Mouse (Mus musculus): ENCODE results near the gene Cd44.

The Cd44 gene

GRCm38 (mm10) chr2:102900875-102901827 lies at the start of gene Cd44:
Gene Cd44 (minus strand): TSS chr2:102901665.
- peak; percentile 17 for DNase-seq

DNA sequence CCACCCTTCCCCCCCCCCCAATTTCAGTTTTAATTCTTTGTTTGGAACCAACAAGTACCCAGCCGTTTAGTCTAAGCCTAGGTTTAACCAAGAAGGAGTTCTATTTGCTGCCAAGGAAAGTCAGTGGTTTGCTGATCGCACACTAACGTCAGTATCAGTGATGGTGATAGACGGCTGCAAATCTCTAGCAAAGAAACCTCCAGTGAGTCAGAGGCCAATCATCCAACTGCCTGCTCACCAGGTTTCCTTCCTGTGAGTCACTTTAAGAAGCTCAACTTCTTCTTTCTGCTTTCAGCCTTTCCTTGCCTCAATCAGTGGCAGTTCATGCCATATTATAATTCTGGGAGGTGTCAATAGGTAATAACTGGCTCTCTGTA lies 47.0 kb upstream of the Cd44 start:
- no peak for DNase-seq

DNA sequence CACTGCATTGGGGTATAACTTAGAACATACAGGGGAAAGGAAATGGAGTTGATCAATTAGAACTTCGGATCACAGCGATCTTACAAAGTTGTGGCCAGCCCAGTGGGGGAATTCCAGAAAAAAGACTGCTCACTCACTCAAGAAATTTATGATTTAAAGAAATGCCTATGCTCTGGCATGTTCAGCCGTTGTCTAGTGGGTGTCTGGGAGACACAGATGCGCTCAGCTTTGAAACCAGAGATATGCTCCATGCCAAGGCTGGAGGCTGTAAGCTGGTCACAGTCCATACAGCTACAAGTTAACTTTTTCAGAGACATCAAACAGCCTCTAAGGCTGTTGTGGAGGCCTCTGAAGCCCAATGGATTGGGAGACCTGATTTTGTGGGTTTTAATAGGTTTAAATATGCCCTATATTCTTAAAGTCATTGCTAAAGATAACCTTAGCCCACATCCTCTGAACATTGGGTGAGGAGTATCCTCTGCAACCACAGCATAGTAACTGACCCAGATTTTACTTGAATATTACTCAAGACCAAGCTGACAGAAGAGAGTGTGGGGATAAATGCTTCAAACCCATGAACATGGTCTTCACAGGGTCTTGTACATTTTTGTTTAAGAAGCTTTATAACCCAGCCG lies 46.5 kb upstream of the Cd44 start:
- no peak for DNase-seq

DNA sequence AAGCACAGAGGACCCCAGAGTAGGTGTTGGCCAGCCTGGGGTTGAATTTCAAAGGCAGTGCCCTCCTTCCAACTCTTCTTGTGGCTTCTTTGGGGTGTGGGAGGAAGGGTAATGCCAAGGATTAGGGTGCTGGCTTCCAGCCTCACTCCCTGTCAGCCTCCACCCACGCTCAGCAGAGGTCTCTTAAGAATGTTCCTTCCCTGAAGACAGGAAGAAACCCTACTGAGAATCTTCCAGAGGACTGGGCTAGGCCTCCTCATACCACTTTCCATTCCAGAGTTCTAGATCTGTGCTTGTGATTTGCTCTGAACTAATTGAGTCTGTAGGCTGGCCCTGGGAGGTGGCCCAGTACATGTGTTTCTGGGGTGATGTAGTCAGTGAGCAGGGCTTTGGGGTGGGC lies 43.6 kb upstream of the Cd44 start:
- no peak for DNase-seq

DNA sequence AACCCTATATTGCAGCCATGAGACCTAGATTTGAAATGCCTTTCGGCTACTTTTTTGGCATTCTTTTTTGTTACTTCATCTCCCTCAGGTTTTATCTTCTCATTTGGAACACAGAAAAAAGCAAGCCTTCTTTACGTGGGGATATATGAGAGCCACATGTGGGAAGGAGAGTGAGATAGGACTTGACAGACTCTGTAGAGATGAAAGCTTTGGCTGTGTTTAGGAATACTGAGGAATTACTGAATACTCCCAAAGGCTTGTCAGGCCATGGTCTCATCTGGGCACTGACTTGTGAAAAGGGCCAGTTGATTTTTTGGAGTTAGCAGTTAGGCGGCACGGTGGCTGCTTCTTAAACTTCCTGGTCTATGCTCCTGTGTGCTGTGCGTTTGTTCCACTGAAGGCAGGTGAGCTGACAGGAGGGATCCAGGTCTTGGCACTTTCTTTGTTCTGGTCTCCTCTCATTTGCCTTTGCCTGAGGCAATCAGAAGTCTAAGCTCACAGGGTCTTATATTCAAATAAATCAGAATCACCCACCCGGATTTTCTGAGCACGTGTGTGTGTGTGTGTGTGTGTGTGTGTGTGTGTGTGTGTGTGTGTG lies 43.0 kb upstream of the Cd44 start:
- DNase-seq: no peak

- DNase-seq: peak; percentile 9
Observed at GRCm38 (mm10) chr2:102943983-102944382, 42.5 kb upstream of the Cd44 start.

DNA sequence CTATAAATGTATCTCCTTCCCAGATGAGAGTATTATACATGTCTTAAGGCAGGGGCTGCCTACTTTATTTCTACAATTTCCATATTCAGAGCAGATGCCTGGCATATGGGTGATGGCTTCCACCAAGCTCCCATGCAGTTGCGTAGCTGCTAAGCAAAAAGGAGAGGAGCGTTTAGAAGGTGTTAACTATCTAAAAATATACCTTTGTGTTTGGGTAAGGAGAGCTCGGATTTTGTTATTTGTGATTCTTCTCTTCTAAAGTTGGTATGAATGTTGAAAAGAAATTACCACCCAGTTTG lies 41.3 kb upstream of the Cd44 start:
- no peak for DNase-seq

- peak; percentile 39 for DNase-seq
Observed at GRCm38 (mm10) chr2:102941937-102942781, 40.7 kb upstream of the Cd44 start.

- no peak for DNase-seq
Observed at GRCm38 (mm10) chr2:102940813-102941361, 39.4 kb upstream of the Cd44 start.

DNA sequence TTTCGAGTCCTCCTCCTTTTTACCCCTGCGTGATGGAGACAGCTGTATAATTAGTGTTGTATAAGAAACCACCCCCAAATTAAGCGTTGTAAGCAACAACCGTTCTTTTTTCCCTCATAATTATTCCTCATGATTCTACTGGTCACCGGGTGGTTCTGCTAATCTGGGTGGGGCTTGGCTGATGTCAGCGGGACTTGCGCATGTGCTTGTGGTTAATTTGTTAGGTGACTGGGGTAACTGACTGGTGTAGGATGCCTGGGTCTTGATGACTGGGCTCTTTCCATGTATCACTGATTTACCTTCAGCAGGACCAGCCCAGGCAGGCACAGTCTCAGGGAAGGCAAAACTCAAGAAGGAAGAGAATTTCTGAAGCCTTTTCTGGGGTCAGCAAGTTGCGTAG lies 38.7 kb upstream of the Cd44 start:
- DNase-seq: no peak

GRCm38 (mm10) chr2:102936886-102937285 lies 35.4 kb upstream of the Cd44 start:
- DNase-seq: no peak

DNA sequence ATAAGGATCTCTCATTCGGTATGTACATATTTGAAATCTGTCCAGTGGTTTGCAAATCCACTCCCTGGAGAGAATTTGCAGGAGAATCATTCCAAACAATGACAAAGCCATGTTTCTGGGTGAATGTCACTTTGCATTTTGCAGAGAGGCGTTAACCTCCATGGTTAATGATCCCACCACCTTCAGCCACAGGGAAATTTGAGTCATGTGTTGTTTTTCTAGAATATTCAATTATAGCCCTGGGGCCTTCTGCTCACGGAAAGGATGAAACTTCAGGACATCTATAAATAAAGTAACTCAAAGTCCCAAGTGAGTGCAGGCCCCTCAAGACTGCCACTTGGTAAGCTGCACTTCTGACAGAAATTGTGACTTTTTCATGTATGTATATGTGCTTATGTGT lies 33.4 kb upstream of the Cd44 start:
- DNase-seq: no peak

DNA sequence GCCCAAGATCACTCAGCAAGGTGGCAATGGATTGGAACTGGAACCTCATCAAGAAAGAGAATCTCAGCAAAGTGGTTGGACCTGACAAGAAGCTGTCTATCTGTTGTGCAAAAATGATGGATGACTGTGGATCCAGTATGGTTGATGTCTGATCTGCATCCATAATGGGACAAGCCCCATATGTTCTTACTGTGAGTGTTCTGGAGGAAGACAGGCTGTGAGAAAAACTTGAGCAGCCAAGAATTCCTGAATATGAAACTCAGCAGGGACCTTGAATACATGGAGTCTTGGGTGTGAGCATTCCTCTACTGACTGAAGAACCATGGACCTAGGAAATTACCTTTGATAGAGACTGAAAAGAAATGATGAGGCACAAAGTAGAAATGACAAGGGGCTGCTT lies 32.3 kb upstream of the Cd44 start:
- DNase-seq: no peak

- no peak for DNase-seq
Observed at GRCm38 (mm10) chr2:102933142-102933541, 31.7 kb upstream of the Cd44 start.

DNA sequence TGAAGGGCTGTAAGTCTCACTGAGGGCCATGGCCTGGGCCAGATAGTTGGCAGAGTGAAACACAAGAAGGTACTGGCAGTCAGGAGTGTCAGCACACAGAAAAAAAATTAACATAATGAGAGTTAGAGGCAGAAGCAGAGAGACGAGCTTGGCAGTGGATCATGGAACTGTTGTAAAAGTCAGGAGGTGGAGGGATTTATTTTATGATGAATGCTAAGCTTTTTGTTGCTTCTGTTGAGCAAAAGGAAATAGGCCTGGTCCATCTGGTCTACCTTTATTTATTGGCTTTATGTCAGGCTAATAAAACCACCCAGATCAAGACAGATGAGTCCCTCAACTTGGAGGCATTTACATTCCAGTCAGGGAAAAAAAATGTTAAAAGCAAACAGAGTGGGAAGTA lies 31.2 kb upstream of the Cd44 start:
- DNase-seq: no peak

DNA sequence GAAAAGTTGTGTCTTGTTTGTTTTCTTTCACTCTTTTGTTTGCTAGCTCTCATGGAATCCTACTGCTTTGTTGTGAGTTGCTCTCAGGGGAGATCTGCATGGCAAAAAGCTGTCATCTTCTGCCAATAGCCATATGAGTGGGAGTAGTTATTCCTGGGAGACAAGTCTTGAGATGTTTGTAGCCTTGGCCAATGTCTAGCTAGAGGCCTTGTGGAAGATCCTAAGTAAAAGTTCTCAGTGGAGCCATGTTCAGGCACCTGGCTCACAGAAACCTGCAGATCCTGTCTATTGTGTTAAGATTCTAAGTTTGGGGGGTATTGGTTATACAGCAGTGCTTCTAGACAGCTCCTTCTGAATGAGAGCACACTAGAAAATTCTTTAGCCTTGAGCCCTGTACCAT lies 26.7 kb upstream of the Cd44 start:
- DNase-seq: no peak

DNA sequence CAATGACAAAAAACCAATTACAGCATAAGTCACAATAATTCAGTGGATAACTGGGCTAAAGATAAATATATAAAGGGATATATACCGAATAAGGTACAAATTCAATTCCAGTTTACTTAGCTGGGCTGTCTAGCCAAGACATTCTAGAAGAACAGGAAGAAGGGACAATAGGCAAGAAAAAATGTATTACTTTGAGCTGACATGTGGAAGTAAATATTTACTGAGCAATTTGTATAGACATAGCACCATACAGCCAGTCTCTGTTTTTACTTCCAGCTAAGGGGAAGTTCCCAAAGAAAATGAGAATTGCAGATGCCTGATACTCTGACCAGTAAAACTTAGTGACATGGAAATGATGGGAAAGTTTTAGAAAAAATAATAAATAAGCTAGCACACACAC lies 23.0 kb upstream of the Cd44 start:
- DNase-seq: no peak

- no peak for DNase-seq
Observed at GRCm38 (mm10) chr2:102923682-102924081, 22.2 kb upstream of the Cd44 start.

DNA sequence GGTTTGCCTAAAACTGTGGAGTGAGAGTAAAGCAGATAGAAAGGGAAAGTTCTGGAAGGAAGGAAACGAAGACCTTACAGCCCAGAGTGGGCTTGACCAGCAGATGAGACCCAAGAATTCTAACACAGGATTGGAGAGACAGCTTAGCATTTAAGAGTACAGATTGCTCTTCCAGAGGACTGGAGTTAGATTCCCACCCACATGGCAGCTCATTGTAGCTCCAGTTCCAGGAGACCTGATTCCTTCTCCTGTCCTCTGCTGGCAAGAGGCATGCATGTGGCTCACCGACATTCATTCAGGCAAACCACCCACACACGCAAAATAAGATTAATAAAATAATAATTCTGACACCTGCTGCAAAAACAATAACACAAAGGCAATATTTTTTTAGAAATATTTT lies 20.6 kb upstream of the Cd44 start:
- DNase-seq: no peak

DNA sequence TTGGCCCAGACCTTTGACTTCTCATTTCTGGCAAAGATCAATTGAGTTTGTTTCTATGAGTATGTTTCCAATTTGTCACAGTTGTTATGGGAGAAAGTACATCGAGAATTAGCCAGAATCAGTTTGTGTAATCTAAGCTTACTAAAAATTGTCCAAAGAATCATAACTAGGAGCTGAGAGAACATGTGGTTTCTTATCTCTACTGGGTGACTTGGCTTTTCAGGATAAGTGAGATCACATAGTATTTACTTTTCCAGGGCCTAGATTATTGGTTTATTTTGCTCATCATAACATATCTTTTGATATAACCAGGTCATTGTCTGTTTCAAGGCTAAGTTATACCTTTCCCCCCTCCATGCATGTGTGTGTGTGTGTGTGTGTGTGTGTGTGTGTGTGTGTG lies 16.8 kb upstream of the Cd44 start:
- DNase-seq: no peak

DNA sequence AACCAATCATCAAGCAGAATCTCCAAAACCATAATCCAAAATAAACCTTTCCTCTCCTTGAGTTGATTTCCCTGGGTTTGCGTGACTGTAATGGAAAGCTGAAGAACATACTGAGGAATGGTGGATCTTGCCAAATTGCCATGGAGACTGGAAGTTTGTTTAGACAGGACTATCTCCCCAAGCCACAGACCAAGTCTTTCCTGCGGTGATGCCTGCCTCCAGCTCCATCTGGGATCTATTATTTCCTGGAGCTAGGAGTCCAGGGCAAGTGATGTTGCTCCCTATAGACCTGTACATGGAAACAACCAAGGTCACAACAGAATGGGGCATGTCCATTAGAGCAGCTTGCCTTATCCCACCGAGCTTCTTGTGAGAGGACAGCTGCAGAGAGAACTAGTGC lies 15.1 kb upstream of the Cd44 start:
- DNase-seq: no peak

DNA sequence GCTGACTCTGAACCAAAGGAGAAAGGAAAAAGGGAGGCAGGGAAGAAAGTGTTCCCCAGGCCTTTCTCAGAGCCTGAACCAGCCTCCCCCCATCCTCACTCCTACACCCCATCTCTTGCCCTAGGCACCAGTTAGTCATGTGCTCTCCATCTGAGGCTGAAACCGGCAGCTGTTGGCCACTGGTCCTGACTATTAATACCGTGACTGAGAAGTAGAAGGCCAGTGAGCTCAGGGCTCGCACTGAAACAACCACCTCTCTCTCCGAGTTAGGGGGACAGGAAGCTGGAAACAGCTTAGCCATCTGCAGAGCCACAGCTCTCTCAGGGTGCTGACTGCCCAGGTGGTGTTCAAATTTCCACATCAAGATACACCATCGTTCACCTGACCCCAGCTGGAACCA lies 13.2 kb upstream of the Cd44 start:
- DNase-seq: no peak
